Mouse (Mus musculus): ENCODE measurements around the gene Cct8l1.
A peak's percentile ranks its signal among the peaks of the same experiment; 100 is the strongest.

Gene Cct8l1

DNA sequence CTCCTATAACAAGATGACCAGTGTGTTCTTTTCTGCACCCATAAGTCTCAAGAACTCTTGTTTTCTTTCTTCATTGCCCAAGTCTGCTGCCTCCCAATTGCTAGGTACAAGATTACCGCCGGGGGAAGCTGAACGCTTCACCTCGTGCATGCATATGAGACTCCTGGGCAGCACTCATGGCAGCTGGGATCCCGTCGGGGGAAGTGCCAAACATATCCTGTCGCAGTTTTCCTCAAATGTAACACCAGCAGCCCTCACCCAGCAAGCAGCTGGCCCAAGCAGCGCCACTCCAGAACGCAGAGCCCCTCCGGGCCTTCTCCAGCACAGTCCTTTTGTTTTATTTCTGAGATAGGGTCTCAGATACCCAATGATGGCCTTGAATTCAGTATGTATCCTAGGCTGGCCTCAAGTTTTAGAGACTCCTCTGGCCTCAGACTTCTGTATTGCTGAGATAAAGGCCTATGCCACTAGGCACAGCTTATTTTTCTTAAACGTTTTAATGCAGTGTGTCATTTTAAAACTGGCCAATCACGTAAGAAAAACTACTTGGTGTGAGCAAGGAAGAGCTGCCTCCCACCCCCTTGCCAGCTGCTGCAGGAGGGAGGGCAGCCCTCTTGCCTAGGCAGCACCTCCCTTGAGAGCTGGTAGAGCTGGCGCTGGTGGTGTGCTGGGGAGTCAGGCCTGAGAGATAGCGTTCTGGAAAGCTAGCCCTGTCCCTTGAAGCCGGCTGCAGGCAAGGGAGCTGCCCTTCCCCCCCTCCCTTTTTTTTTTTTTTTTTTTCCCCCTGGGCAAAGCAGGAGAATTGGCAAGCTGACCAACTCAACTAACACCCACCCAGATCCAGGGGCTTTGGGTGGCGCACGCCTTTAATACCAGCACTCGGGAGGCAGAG lies 16.6 kb downstream of the Cct8l1 start:
- DNase-seq = peak; percentile 93

DNA sequence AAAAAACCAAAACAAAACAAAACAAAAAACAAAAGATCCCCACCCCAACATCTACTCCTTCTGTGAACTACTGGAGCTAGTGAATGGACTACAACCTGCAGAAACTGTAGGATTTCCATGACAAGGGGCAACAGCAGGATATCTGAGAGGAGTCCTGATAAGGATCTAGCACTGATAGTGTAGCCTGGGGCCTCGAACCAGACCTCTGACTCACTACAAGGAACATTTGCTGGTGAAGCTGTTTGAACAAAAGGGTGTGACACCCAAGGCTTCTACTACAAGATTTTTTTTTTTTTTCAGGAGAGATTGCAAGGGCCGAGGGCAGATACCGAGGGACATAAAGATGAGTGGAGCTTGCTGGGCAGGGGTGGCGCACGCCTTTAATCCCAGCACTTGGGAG lies 17.4 kb downstream of the Cct8l1 start:
- DNase-seq = no peak

DNA sequence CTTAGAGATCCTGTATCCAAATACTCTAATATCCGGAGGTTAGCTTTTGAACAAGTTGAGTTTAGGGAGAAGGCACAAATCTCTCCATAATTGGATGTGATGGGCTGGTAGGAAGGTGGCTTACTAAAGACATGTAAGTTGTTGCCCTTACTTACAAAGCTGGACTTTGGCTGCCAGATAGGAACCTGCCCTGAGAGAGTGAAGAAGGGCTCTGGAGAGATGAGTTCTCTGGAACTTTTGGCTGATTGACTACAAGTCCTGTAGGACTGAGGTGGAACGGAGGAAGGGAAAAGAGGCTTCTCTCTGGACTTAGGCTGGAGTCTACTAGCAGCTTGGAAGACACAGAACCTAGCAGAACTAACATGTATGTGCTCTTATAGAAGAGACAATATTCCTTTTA lies 19.7 kb downstream of the Cct8l1 start:
- DNase-seq = peak; percentile 63

GRCm38 (mm10) chr5:25536451-25536850 lies 20.6 kb downstream of the Cct8l1 start:
- peak; percentile 40 for DNase-seq

- DNase-seq = peak; percentile 80
Measured at GRCm38 (mm10) chr5:25536921-25537409, 21.1 kb downstream of the Cct8l1 start.

- DNase-seq = peak; percentile 58
Measured at GRCm38 (mm10) chr5:25540412-25540811, 24.5 kb downstream of the Cct8l1 start.

DNA sequence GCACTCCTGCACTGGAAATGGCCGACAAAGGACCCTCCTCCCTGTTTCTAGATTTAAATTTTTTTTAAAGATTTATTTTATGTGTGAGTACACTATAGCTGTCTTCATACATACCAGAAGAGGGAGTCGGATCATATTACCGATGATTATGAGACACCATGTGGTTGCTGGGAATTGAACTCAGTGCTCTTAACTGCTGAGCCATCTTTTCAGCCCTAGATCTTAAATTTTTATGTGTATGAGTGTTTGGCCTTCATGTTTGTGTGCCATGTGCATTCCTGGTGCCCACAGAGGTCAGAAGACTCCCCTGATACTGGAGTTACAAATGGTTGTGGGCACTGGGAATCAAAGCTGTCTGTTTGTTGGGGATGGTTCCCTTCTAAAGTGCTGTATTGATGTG lies 25.1 kb downstream of the Cct8l1 start:
- peak; percentile 7 for DNase-seq

DNA sequence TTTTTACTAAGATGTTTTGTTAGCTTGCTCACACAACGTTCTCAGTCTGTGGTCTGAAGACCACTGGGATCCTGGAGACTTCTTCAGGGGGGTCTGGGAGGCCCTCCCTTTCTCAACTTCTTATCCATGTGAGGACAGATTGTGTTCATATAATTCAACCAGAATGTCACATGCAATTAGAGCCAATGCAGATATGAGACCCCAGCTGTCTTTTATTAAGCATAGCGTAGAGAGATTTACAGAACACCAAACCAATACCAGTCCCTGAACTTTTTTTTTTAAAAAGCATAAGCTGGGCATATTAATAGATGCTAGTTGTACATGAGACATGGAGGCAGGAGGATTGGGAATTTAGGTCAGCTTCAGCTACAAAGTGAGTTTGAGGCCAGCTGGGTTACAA lies 25.8 kb downstream of the Cct8l1 start:
- DNase-seq = peak; percentile 72

DNA sequence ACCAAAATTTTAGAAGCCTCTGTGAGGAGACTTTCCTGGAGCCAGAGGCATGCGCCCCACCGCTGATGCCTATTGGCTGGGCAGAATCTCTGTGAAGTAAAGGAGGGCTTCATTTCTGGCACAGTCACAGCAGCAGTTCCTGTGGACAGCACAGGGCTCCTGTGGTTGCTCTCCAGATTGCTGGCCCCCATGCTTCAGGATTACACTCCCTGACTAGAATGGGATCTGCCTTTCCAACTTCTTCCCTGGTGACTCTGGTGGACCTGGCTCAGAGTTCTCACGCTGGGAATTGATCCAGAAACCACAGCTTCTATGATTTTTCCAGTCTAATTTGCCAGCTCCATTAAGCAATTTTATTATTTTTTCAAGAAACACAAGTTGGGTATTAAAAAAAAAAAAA lies 28.2 kb downstream of the Cct8l1 start:
- DNase-seq = peak; percentile 97

GRCm38 (mm10) chr5:25544566-25544965 lies 28.7 kb downstream of the Cct8l1 start:
- DNase-seq = peak; percentile 91

- DNase-seq = no peak
Measured at GRCm38 (mm10) chr5:25546912-25547311, 31.0 kb downstream of the Cct8l1 start.

GRCm38 (mm10) chr5:25550912-25551311 lies 35.0 kb downstream of the Cct8l1 start:
- peak; percentile 53 for DNase-seq

DNA sequence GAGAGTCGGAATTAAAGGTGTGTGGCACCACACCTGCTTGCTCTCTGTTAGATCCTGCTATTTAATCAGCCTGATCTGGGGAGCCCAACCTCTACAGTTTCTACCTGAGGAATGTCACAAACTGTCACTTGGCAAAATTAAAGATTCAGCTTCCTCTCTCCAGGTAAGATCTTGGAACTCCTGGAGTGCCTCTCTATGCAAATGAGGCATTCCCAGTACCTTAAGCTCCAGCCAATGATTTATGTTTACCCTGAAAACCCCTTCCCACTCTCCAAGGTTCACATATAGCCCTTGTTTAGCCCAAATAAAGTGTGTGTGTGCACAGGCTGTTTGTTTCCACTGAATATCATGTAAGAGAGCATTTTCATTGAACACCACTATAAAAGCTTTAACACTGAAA lies 38.3 kb downstream of the Cct8l1 start:
- peak; percentile 37 for DNase-seq

- peak; percentile 16 for DNase-seq
Measured at GRCm38 (mm10) chr5:25554689-25555088, 38.8 kb downstream of the Cct8l1 start.

DNA sequence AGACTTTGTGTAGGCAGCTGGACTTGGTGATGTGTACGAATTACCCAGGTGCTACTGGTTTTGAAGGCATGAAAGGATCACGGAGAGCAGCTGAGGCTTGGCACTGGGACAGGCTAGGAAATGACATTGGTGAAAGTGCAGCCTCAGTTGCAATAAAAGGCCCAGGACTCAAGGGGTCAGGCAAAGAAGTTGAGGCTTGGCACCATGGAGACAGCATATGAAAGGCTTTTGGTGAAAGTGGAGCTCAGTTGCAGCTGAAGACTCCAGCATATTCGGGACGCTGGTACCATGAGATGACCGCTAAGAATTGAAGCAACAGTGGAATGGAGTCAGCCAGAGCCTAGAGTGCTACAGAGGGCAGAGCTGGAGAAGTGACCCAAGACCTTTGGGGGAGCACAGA lies 39.8 kb downstream of the Cct8l1 start:
- DNase-seq = peak; percentile 60

DNA sequence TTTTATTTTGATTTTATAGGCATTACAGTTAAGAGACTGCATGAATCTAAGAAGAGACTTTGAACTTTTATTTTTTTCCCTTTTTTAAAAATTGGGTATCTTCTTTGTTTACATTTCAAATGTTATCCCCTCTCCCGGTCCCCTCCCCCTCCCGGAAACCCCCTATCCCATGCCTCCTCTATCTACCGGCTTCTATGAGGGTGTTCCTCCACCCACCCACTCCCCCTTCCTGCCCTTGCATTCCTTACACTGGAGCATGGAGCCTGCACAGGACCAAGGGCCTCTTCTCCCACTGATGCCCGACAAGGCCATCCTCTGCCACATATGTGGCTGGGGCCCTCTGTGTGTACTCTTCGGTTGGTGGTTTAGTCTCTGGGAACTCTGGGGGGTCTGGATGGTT lies 40.5 kb downstream of the Cct8l1 start:
- peak; percentile 85 for DNase-seq

All from heart, adult 11 months (tissue).